Mouse (Mus musculus): ENCODE measurements around the gene Josd2. TPM values are rescaled to one million over a fixed set of nuclear protein-coding genes. Genes with fewer than 3 reads are reported as not detected.

Gene Josd2
- polyA plus RNA-seq, 3 experiments from 2014 or later, result 46.9 to 62.6 (median 47.0) TPM

DNA sequence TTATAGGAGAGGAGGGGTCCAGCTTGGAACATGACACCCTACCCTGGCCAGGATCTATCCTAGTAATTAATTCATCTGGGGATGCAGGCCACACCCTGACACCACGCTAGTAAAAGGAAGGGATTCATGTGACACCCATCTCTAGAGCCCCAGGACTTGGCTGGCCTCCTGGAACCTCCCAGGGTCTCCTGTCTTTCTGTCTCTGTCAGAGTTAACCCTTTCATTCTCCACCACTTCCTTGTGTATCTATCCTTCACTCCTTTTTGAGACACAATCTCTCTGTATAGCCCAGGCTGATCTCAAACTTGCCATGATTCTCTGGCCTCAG lies 4.7 kb downstream of the Josd2 start:
- no peak for ATAC-seq

- no peak for ATAC-seq
Measured at GRCm38 (mm10) chr7:44472961-44473646, 5.3 kb downstream of the Josd2 start.

DNA sequence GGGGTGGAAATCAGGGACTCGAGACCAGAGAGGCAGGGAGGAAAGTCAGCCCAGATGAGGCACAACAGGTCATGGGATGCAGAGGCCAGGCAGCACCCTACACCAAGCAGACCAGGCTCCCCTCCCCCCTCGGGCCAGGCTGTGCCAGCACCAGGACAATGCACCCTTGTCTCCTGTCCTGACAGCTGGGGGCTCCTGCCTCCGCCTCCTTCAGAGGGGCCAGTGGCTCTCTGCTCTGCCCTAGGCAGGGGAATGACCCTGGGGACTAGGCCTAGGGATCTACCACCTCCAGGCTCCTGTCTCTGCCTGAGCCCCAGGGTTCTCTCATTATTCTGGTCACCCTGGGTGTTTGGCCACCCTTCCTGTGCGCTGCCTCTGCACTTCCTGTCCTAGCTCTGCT lies 6.6 kb downstream of the Josd2 start:
- no peak for ATAC-seq

DNA sequence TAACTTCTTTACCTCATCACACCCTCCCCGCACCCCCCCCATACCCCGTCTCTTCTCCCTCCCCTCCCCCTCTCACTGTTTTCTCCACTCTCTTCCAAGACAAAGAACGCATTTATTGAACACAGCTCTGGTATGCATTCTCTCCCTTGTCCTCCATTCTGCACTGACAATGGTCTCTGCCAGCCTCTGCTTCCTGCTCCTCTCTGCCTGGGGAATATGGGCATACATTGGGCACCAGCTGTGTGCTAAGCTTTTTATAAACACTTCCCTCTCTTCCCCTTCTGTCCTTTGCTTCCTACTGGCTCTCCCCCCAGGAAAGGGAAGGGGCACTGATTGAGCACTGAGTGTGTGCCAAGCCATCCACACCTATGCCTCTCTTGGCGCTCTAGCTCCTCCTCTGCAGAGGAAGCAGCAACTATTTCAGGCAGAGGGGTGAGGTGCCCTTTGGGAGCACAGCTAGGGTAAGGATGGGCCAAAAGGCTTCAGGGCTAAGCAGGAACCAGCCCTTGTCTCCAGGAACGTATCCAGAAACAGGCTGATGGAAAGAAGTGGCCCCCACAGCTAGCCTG lies 7.3 kb downstream of the Josd2 start:
- ATAC-seq, result no peak

DNA sequence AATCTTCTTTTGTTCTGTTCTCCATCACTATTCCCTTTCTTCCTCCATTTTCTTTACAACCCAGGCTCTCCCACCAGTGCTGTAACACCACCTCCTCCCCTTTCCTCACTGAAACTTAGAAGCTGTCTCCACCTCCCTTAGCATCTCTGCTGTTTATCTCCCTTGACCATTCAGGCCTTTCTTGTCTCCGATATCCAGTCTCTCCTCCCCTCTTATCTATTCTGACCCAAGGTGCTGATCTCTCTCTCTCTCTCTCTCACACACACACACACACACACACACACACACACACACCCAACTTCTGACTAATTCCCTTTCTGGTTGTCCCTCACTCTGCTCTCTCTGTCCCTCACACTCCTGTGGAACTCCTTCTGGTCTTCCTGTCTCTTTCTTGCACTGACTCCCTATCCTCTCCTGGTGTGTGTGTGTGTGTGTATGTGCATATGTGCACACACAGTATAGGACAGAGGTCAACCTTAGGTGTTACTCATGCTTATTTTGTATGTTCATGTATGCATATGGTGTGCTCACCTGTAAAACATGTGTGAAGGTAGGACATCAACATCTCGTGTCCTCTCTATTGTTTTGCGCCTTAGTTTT lies 15.2 kb downstream of the Josd2 start:
- ATAC-seq, result no peak

GRCm38 (mm10) chr7:44484109-44484508 lies 16.3 kb downstream of the Josd2 start:
- ATAC-seq, result no peak

GRCm38 (mm10) chr7:44484841-44485571 lies 17.2 kb downstream of the Josd2 start:
- ATAC-seq, result peak; percentile 80

DNA sequence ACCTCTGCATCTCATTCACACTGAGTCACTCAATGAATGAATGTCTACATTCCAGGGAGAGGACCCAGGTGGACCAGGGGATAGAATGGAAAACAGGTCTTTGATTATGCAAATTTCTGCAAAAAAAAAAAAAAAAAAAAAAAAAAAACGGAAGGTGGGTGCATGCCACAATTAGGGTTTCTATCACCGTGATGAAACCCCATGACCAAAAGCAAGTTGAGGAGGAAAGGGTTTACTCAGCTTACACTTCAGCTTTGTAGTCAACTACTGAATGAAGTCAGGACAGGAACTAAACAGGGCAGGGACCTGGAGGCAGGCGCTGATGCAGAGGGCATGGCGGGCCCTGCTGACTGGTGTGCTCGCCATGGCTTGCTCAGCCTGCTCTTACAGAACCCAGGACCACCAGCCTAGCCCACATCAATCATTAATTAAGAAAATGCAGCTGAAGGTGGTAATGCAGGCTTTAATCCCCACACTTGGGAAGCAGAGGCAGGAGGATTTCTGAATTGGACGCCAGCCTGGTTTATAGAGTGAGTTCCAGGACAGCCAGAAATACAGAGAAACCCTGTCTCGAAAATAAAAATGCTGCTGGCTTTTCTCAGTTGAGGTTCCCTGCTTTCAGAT lies 17.9 kb downstream of the Josd2 start:
- ATAC-seq, result peak; percentile 25

DNA sequence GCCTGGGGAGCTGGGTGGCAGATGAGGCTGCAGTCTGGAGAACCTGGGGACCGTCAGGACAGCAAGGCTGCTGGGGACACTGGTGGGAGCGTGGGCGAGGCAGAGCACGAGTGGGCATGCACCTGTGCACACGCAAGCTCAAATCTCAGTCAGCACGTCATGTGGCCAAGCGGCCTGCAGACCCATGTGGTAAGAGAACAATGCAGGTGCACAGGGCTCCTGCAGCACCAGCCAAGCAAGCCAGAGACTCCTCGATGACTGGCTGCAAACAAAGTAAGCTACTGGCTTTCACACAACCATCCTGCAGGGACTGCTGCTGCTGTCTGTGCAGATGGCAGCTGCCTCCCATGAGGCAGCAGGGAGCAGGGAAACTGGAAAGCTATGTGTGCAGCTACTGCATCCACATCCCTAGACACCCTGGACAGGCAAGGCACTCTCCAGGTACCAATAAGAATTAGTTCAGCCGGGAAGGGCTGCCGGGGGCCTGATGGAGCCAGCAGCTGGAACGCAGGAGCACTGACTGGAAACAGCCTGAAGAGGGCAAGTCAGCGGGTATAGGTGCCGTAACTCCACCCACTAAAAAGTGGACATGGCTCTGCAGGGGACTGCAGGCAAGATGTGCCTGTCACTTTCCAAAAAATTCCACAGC lies 19.3 kb downstream of the Josd2 start:
- ATAC-seq, result no peak

DNA sequence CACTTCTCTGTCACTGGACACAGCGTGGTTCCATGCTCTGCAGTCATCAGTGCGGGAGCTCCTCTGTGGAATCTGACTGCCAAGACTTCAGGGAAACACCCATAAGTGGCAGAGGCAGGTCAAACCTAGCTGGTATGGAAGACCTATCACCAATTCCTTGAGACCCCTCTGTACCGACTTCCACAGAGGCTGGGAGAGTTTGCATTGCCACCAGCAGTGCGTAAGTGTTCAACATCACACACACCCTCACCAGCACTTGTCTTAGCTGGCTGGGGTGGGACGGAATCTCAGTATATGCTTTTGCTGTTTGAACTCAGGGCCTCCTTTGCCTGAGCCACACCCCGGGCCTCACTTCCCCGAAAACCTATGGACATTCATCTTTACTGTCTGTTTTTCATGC lies 20.2 kb downstream of the Josd2 start:
- ATAC-seq, result no peak

DNA sequence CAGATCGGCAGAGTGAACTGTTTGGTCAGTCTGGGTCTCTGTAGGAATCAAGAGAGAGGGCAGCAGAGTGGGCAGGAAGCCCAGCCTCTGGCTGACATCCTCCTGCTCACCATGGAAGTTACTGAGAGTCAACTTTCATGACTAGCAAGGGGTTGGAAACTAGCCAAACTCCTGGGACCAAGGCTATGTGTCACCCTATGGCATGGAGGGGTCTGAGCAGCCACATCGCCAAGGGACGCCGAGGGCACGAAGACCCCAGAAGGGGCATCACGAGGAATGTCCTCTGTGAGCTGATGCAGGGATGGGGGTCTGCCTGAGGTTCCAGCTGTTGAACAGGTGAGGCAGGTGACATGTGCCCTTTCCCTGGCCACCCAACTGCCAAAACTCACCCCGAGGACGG lies 20.8 kb downstream of the Josd2 start:
- no peak for ATAC-seq

GRCm38 (mm10) chr7:44490281-44490680 lies 22.5 kb downstream of the Josd2 start:
- no peak for ATAC-seq

DNA sequence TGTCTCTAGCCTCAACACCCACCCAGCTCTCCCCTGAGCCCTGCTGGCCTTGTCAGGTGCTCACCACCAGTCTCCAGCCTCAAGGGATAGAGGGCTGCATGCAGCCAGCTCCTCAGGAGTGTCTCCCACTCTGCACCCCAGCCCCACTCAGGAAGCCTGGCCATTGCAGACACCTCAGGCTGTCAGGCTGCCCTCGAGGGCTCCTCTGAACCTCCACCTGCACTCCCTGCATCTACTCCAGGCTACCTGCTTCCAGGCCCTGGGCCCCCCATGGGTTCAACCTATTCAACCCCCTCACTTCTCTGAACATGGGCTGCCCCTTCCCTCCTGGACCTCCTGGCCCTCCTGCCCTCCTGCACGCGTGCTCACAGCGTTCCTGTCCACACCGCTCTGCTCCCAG lies 23.6 kb downstream of the Josd2 start:
- no peak for ATAC-seq

- ATAC-seq, result no peak
Measured at GRCm38 (mm10) chr7:44492166-44492826, 24.5 kb downstream of the Josd2 start.

DNA sequence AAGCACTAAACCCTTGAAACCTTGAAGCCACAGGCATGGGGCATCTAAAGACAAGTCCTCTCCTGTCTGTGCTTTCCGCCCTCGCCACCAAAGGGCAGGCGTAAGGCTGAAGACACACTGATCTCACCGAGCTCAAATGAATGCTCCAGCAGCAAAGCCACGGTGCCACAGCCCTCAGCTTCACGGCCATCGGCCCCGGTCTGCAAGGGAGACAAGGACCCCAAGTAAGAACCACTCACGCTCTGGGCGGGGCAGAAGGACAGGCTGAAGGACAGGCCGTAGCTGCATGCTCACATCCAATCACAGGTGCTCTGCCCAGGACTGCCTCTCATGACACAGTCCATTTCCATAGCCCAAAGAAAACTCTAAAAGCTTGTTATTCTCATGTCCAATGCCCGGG lies 26.9 kb downstream of the Josd2 start:
- ATAC-seq, result no peak

GRCm38 (mm10) chr7:44495086-44495485 lies 27.3 kb downstream of the Josd2 start:
- no peak for ATAC-seq

DNA sequence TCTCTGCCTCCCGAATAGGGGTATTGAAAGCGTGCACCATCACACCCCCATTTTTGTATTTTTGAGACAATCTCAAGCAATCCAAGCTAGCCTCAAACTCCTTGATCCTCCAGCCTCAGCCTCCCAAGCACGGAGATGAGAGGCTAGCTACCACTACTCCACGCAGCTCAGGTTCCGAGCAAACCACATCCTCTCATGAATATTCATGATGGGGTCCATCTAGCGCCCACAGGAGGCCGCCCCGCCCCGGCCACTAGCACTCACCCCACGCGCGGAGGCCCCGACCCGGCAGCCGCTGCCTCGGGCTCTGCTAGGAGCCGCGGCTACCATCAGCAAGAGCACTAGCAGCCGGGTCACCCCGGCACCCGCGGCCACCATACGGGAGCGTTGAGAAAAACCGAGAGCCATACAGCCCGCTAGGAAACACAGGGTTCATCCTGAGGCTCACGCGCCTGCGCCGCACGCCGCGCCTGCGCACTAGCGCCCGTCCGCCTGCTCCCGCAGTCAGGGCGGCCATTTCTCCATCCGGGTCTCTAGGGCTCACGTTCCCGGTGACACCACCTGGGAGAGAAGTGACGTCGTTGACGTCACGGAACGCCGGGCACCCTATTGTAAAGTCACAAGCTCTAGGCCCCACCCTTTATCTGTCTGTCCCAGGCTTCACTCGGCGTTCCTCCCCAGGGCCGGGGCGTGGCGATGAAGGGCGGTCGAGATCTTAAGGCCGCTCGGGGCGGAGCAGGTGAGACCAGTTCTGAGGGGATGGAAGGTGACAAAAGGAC lies 28.4 kb downstream of the Josd2 start, which contains the start of the genes Emc10 and Fam71e1:
Gene Emc10, minus strand, starts transcription at position 538 of the 779 bp plus-strand sequence.
Gene Fam71e1, plus strand, starts transcription at position 590 of the 779 bp plus-strand sequence.
- ATAC-seq, result peak; percentile 93

- no peak for ATAC-seq
Measured at GRCm38 (mm10) chr7:44496771-44497109, 29.0 kb downstream of the Josd2 start.

- no peak for ATAC-seq
Measured at GRCm38 (mm10) chr7:44497361-44498055, 29.7 kb downstream of the Josd2 start.

DNA sequence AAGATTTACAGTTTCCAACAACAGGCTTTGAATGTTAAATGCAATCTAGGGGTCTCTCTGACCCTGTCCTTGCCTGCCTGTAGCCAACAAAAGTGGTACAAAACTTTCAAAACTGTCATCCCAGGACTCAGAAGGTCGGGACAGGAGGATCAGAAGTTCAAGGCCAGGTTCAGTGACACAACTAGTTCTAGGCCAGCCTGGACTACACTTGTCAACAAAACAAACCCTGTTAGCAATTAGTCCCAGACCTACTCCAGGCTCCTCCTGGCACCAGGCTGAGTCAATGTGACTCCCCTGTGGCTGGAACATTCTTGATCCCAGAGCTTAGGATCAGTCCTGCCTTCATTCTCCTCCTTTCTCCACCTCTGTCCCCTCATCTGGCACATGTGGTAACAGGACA lies 31.1 kb downstream of the Josd2 start:
- ATAC-seq, result no peak

- no peak for ATAC-seq
Measured at GRCm38 (mm10) chr7:44500046-44500445, 32.3 kb downstream of the Josd2 start.

All from inflammation-experienced regulatory T-cells, adult 6 months (primary cell).